Mouse (Mus musculus) fibroblast of lung, adult 2 months (primary cell): ENCODE measurements around the gene Erv3.

Experiments used
- DNase-seq: peaks from one replicate; pipeline ENCODE4 v3.0.0-alpha.2; 2011; ENCODE audit warnings: low read depth

Gene Erv3

DNA sequence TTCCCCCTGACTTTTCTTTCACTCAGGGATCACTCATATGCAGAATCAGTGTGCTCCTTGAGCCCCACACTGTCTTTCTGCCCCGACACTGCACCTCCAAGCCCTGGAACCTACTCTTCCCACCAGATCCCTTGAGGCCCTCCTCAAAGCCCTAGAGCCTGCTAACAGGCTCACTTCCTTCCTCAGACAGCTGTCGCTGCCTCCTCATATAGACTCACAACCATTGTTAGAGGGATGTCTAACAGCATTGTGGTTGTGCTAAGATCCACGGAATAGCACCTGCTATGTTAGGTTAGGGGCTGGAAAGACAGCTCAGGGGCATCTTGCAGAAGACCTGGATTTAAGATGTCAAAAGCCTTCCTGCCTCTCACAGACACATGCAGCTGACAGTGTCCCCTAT, 37.1 kb downstream of the Erv3 start:
- DNase-seq = no peak

GRCm38 (mm10) chr2:131821708-131821990, 37.9 kb downstream of the Erv3 start:
- DNase-seq = no peak

DNA sequence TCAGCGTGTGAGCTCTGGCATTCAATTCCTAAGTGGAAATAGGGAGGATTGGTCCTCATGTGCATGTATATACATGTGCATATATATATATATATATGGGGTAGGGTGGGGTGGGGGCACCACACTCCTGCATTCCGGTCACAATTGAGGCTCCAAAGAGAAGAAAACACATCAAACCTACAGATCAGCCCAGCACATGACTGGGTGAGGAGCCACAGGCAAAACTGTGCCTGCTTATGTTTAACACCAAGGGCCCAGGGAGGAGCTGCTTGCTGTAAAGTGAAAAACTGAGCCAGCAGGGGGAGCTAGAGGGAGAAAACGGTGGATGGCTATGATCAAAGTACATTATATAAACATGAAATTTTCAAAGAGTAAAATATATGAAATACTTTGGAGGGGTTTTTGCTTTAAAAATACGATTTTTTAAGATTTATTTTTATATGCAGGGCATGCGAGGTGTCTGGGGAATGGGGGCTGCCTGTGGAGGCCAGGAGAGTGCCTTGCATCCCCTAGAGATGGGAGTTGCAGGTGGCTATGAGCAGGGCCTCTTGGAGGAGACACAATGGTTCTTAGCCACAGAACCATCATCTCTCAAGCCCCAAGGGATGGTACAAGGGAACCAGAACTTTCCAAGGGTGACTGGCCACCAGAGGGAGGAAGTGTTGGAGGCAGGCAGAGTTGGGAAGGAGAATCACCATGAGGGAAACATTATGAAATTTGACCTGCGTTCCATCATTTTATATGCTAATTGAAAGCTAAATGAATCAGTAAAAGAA, 38.4 kb downstream of the Erv3 start:
- no peak for DNase-seq

GRCm38 (mm10) chr2:131820088-131820675, 39.4 kb downstream of the Erv3 start:
- peak; percentile 56 for DNase-seq

- no peak for DNase-seq
These were observed 45.2 kb downstream of the Erv3 start for GRCm38 (mm10) chr2:131814327-131814726.

- DNase-seq = no peak
These were observed 46.1 kb downstream of the Erv3 start for GRCm38 (mm10) chr2:131813437-131813836.

- DNase-seq = no peak
These were observed 46.9 kb downstream of the Erv3 start for GRCm38 (mm10) chr2:131812480-131813137.

GRCm38 (mm10) chr2:131811607-131812006, 47.9 kb downstream of the Erv3 start:
- no peak for DNase-seq

DNA sequence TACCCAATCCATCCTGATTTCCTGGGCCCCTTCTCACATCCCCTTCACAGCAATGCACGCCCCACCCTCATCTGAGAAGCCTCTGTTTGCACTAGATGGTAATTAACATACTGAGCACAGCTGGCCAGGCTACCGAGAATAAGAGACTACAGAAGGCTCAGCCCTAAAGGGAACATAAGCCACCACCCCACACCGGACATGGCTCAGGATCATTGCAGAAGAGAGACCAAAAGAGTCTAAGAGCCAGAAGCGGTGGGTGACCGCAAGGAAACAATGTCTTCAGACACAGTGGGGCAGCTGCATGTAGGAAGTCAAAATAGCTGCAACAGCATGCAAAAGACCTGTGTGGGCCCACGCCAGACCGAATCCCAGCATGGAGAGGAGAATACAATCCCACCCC, 50.7 kb downstream of the Erv3 start:
- no peak for DNase-seq

GRCm38 (mm10) chr2:131807660-131808059, 51.9 kb downstream of the Erv3 start:
- DNase-seq = no peak

GRCm38 (mm10) chr2:131806863-131807262, 52.7 kb downstream of the Erv3 start:
- DNase-seq = no peak

DNA sequence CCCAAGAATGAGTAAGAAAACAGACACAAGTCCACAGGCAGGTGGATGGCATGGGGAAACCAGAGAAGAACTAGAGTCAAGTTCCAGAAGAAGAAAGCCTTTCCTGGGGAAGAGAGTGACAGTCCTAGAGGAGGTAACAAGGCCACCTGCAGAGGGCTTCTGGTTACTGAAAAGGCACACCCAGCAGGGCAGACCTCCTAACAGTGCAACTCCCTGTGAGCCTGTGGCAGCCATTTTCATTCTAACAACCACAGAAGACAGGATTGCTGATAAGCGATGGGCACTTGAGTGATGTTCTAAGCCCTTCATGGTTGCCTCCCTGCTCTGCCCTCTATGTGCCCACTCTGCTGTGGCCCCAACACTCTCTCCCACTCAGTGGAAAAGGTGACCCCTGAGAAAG, 54.2 kb downstream of the Erv3 start:
- no peak for DNase-seq

DNA sequence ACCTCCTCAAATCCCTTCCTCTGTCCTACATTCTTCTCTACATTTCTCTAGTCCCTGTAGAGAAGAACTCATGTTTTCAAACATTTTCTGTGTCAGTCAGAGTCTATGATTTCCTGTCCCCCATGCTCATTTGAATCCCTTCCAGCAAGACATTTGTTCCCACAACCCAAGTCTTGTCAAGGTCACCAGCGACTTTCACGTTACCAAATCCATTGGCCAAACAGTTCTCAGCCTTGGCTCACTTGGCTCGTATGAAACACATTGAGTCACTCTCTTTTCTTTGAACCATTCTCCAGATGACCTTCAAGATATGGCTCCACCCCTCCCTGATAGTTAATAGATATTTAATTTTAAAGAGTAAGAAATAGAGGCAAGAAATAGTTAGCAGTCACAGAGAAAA, 55.7 kb downstream of the Erv3 start:
- DNase-seq = no peak
